Mouse (Mus musculus): ENCODE measurements at regions not wholly inside any gene's neighbourhood (a gene's known extent, or its start where the extent isn't known, plus 50 kb on each side); places are given as distances from the start of the nearest gene placed in this dataset.

GRCm38 (mm10) chr17:31748158-31748557 lies 70.6 kb downstream of the Cryaa start:
- no peak for TF ChIP-seq CTCF (IDR thresholded peaks at IDR 0.05; ENCODE audit: extremely low read depth, insufficient read depth, low read length)
- TF ChIP-seq POLR2A (IDR thresholded peaks at IDR 0.05; ENCODE audit: extremely low read depth, insufficient read depth, low read length) = no peak
